Mouse (Mus musculus) urinary bladder, adult 18-20 months (tissue): ENCODE measurements around the gene Rxfp3.

Experiments
- DNase-seq, 2 experiments: peaks; one replicate each; pipeline ENCODE4 v3.0.0; 2022; ENCODE audit warnings: low spot score in 2 of 2, mixed read lengths in 2 of 2

Rxfp3 gene

GRCm38 (mm10) chr15:11037711-11038110 is at the start of gene Rxfp3:
Gene Rxfp3 (minus strand): TSS chr15:11037991.
- DNase-seq, result peak in 1 of 2 experiments; percentile 2

GRCm38 (mm10) chr15:11084993-11085365 is 47.2 kb upstream of the Rxfp3 start:
- no peak for DNase-seq

- DNase-seq, result no peak
Observed at GRCm38 (mm10) chr15:11084241-11084992, 46.6 kb upstream of the Rxfp3 start.

- DNase-seq, result no peak
Observed at GRCm38 (mm10) chr15:11083678-11084077, 45.9 kb upstream of the Rxfp3 start.

GRCm38 (mm10) chr15:11082961-11083569 is 45.3 kb upstream of the Rxfp3 start:
- DNase-seq, result no peak

- no peak for DNase-seq
Observed at GRCm38 (mm10) chr15:11075726-11076361, 38.1 kb upstream of the Rxfp3 start.

GRCm38 (mm10) chr15:11067891-11068290 is 30.1 kb upstream of the Rxfp3 start:
- no peak for DNase-seq

- DNase-seq, result no peak
Observed at GRCm38 (mm10) chr15:11066299-11066698, 28.5 kb upstream of the Rxfp3 start.

GRCm38 (mm10) chr15:11065528-11066171 is 27.9 kb upstream of the Rxfp3 start:
- DNase-seq, result no peak

- peak; percentile 19 to 59 for DNase-seq
Observed at GRCm38 (mm10) chr15:11064558-11065411, 27.0 kb upstream of the Rxfp3 start, which contains the start of gene Adamts12. Gene Adamts12 (plus strand): TSS chr15:11064790.

- no peak for DNase-seq
Observed at GRCm38 (mm10) chr15:11064160-11064557, 26.4 kb upstream of the Rxfp3 start.

- DNase-seq, result no peak
Observed at GRCm38 (mm10) chr15:11062903-11063302, 25.1 kb upstream of the Rxfp3 start.

GRCm38 (mm10) chr15:11054440-11055080 is 16.8 kb upstream of the Rxfp3 start:
- DNase-seq, result no peak

- DNase-seq, result no peak
Observed at GRCm38 (mm10) chr15:11053678-11054439, 16.1 kb upstream of the Rxfp3 start.

- DNase-seq, result no peak
Observed at GRCm38 (mm10) chr15:11042828-11043227, 5.0 kb upstream of the Rxfp3 start.

- DNase-seq, result no peak
Observed at GRCm38 (mm10) chr15:11041229-11041628, 3.4 kb upstream of the Rxfp3 start.

- no peak for DNase-seq
Observed at GRCm38 (mm10) chr15:11040067-11040466, 2.3 kb upstream of the Rxfp3 start.

- DNase-seq, result peak in 1 of 2 experiments; percentile 25
Observed at GRCm38 (mm10) chr15:11038476-11038875, 685 bp upstream of the Rxfp3 start.

- DNase-seq, result no peak
Observed at GRCm38 (mm10) chr15:11037376-11037695, 455 bp downstream of the Rxfp3 start.
